Mouse (Mus musculus) MEL-GATA-1-ER (cell line): ENCODE measurements around the gene Rhpn2.
A peak's percentile ranks its signal among the peaks of the same experiment; 100 is the strongest.

Source experiments
- DNase-seq: peaks from one replicate; pipeline ENCODE4 v3.0.0-alpha.2; 2012; ENCODE audit warnings: low read depth; ENCODE audit errors: extremely low read depth

Gene Rhpn2

GRCm38 (mm10) chr7:35347918-35348700, 14.1 kb downstream of the Rhpn2 start:
- DNase-seq: no peak

GRCm38 (mm10) chr7:35349022-35349421, 15.1 kb downstream of the Rhpn2 start:
- no peak for DNase-seq

DNA sequence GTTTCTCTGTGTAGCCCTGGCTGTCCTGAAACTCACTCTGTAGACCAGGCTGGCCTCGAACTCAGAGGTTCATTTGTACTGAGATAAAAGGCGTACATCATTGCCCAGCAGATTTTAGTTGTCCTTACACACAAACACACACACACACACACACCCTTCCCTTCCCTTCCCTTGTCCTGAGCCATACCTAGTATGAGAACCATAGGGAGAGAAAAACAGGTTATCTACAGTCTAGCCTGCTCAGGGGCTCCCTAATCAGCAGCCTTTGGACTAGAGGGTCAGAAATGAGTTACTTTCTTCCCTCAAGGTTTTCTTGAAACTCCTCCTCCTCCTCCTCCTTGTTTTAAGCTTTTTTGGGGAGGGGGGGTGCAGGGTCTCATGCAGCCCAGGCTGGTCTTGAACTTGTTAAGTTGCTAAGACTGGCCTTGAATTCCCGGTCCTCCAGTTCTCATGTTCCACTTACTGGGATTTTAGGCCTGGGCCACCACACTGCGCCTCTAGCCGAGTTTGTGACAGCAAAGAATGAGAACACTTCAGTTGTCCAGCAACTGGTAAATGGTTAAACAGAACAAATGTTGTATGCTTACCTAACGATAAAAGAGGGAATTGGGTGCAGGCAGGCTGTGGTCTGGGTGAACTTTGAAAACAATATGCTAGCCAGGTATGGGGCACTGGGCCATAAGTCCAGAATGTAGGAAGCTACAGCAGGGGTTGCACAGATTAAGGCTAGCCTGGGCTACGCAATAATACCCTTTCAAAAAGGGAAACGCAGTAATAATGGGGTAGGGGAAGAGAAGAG, 16.1 kb downstream of the Rhpn2 start:
- no peak for DNase-seq

GRCm38 (mm10) chr7:35351155-35351554, 17.2 kb downstream of the Rhpn2 start:
- DNase-seq: no peak

- no peak for DNase-seq
Measured at GRCm38 (mm10) chr7:35353306-35353705, 19.3 kb downstream of the Rhpn2 start.

DNA sequence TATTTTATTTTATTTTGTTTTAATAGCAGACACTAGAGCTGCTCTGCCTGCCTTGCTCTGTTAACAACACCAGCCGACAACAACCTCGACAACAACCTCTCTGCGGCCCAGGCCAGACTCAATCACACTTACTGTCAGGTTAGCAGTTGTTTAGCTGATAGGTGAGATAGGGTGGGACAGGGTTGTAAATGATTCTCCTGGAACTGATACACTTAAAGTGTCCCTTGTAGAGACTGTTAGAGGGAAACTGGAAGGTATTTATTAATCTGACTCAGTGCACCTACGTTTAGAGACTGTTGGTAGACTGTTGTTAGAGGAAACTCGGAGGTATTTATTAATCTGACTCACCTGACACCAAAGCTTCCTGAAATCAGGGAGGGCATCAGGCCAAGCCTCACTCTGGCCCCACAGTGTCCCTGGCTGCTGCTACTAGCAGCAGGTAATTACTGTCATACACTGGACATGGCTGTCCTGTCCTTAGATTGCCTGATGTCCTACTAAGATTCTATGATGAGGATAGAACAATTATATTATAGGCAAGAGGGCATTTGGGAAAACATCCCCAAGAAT, 21.4 kb downstream of the Rhpn2 start:
- DNase-seq: no peak

GRCm38 (mm10) chr7:35357621-35358020, 23.7 kb downstream of the Rhpn2 start:
- no peak for DNase-seq

- no peak for DNase-seq
Measured at GRCm38 (mm10) chr7:35362253-35362652, 28.3 kb downstream of the Rhpn2 start.

DNA sequence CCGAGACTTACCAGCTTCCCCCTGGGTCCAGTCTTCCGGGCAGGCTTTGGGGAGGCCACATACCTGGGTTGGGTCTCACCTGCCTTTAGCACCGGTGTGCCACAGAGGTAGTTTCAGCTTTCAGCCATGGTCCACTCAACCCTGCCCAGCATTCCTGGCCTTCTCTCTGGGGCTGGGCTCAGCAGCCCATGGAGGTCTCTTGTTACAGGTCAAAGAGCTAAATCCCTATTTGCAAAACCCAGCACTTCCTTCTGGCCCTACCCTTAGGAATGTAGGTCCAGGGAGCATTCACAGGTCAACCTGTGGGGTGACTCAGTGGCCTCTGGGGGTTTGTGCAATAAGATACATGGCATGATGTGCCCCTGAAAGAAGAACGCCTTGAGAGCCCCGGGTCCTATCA, 28.9 kb downstream of the Rhpn2 start:
- no peak for DNase-seq

DNA sequence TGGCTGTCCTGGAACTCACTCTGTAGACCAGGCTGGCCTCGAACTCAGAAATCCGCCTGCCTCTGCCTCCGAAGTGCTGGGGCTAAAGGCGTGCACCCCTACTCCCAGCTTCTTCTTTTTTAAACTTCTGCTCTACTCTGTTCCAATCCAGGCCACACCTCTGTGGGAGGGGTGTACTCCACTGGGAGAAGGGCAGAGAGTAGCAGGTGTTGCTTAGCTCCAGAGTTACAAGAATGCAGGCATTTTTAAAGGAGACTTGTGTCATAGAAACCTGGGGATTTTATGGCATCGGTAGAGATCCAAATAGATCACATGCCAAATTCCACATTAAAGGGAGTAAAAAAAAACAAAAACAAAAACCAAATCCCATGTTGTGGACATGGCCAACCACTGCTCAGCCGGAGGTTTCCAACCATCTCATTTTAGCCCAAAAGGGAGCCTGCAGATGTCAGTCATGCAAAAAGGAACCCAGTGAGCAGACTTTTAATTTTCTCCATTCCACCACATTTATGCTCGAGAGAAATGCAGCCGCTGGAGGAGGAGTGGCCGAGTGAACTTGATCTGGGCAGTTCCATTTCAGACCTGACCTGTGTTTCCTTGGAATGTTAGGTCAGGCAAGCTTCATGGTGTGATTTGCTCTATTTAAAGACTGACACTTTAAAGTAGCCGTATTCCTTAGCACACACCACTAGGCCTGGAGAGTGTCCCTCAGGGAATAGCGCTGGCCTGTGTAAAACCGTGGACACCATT, 31.4 kb downstream of the Rhpn2 start:
- DNase-seq: no peak

DNA sequence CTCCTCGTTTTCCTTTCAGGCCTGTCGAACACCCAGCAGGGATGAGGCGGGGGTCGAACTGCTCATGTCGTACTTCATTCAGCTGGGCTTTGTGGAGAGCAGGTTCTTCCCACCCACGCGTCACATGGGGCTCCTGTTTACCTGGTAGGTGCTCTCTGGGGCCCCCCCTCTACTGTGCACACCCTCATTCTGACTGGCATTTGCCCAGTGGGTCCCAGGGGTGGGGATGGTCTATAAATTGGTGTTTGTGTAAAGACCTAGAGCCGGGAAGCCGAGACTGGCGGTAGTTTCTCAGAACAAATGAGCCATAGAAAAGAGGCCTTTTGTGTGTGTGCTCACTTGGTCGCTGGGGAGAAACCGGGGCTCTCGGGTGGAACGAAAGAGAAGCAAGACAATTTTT, 37.1 kb downstream of the Rhpn2 start:
- no peak for DNase-seq

DNA sequence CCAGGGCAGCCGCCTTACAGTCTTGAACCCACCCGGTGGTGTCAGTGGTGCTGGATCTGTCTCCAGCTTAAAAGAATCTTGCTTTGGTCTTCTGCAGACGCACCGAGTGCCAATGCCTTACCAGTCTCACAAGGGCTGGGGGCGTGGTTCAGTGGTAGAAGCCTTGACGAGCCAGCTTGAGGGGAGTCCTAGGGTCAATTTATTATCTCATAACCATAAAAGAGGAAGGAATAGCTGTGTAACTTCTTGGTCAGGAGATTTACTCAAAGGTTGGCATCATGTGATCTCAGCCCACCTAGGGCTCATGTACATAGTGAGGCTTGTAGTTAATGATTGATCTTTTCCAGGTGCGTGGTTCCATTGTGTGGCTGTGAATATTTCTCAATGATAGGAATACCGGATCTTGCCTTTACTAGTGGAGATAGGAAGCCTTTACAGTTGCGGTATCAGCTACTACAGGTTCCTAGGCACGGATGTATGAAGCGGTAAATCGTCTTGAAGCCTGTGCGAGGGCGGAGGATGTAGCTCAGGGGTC, 38.6 kb downstream of the Rhpn2 start:
- no peak for DNase-seq

DNA sequence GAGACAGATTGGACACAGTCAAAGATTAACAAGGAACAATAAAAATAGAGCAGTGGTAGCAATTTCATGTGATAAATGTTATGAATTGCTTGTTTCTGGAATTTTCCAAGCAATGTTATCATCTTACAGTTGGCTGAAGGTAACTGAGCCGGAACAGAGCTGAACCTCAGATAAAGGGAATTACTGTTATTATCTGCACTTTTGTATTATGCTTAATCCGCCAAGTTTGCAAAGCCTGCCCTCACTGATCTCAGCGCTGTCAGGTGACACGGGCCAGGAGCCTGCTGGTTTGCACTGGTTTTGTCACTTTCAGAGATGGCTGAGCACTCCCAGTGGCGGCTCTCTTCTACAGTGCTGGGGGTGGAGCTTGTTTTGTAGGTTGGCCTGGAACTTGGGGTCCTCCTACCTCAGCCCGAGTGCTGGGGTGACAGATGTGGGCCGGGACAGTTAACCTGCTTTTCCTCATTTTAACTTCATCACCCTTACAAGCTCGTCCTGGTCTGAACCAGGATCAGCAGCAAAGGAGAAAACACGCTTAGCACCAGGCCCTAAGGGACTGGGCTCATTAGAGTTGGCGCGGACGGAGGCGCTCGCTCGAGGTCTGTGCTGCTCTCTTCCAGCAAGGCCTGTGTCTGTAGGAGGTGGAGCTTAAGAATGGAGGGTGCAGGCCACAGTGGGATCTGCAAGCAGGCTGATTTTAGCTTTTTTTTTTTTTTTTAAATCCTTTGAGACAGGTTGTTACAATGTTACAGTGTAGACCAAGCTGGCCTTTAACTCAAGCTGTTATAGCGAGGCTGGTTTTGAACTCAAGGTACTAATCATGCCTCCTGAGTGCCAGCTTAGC, 39.4 kb downstream of the Rhpn2 start:
- peak; percentile 63 for DNase-seq

GRCm38 (mm10) chr7:35374265-35374664, 40.3 kb downstream of the Rhpn2 start:
- no peak for DNase-seq

DNA sequence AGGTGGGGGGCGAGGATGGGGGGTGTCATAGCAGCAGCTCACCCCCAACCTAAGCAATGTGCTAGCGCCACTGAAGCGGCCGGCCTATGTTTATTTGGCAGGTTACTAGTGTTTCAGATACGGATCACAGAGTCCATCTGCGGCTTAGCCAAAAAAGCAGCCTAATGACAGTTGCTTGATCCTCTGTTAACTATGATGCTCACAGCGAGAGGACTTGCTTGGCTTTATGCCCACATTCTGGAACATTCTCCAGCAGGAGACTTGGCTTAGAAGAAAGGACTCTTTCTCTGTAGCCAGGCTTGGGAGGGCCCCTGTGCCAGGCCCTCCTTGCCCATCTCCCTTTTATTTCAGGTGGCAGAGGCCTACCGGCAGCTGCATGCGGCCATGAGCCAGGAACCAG, 42.7 kb downstream of the Rhpn2 start:
- DNase-seq: no peak

- peak; percentile 63 for DNase-seq
Measured at GRCm38 (mm10) chr7:35379492-35380119, 45.6 kb downstream of the Rhpn2 start.

DNA sequence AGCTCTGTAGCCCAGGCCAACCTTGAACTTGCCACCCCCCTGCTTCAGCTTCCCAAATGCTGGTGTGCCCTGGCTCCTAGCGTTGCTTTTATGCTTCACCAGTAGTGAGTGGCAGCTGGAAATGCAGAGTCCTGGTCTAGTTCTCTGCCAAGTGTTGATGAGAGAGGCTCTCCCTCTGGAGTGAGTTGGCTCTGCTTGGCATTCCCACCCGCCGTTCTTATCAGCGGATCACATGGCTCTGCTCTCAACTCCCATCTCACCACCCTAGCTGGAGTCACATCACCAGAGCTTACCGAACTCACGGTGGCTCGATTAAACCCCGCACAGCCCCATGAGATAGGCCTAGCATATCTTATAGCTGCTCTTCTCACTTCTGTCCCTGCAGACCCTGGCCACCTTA, 46.4 kb downstream of the Rhpn2 start:
- no peak for DNase-seq

GRCm38 (mm10) chr7:35381861-35382260, 47.9 kb downstream of the Rhpn2 start:
- no peak for DNase-seq

DNA sequence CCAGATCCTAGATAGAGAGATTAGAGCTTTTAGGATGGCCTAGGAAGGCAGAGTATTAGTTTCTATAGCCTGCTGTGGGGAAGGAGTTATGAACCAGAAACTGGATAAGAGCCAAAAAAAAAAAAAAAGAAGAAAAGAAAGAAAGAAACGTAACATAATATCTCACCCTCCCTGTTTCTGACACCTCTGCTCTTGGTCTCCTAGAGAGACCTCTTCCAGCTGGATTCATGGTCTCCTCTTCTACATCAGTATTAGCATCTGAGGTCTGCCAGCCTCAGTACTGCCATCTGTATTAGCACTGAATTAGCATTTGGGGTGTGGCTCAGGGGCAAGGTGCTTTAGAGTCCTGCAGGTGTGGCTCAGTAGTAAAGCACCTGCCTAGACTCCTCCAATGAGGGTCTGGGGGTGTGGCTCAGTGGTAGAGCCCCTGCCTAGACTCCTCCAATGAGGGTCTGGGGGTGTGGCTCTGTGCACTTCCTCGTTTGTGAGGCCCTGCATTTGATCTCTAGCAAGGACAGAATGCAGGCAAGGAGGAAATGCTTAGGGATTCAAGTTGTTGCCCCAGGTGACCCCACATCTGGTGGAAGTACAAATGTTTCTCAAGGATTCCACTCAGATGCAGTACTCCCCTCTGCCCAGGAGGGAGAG, 48.9 kb downstream of the Rhpn2 start:
- DNase-seq: no peak
